Mouse (Mus musculus) left cerebral cortex, postnatal 25 days (tissue): ENCODE results near the gene Rab11fip2. TPM values are rescaled to one million over a fixed set of nuclear protein-coding genes. Genes with fewer than 3 reads are reported as not detected.

Experiments
- DNase-seq, 2 experiments: peaks; one replicate each; pipeline ENCODE4 v3.0.0; 2022; ENCODE audit warnings: low spot score in 2 of 2, mixed read lengths in 1 of 2
- intact Hi-C: fragments of 180-260 bp; cut with DNase I; formaldehyde crosslinking; loops from one replicate; pipeline ENCODE4 v1.15.1; 2025
- total RNA-seq, 2 experiments: library from RNA; stranded (reverse); gene quantifications; 2 replicates each; pipeline ENCODE4 v1.2.3; 2021

Gene Rab11fip2
- 10 to 100 TPM; 72.3 to 75.3 TPM for total RNA-seq

GRCm38 (mm10) chr19:59943322-59943871, at the start of gene Rab11fip2:
Gene Rab11fip2 (minus strand): TSS chr19:59943654.
- DNase-seq, result peak; percentile 84 to 88

DNA sequence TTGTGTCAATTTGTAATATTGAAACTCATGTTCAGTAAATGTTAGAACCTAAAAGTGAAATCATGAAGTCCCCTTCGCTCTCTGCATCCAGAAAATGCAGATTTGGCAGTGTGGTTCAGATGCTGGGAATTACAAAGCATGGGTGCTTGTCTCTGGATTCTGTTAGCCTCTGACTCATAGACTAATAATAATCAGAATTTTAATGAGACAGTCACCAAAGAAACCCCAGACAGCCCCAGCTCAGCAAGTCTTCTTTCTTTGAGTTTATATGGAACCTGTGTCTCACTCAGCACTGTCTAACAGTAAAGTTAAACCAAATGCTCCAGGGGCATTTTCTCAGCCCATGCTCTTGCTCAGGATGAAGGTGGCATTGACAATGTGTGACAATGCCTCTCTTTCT, 38.1 kb upstream of the Rab11fip2 start:
- no peak for DNase-seq
- intact Hi-C loops, result no loop called here

More at GRCm38 (mm10) chr19:59943322-59943871, at the start of gene Rab11fip2:
- intact Hi-C loops, result loop anchor here (2.0 to 5.0 kb wide), 3 partner anchors 199 to 487 kb away; partner anchors contain the start of gene Fam204a

DNA sequence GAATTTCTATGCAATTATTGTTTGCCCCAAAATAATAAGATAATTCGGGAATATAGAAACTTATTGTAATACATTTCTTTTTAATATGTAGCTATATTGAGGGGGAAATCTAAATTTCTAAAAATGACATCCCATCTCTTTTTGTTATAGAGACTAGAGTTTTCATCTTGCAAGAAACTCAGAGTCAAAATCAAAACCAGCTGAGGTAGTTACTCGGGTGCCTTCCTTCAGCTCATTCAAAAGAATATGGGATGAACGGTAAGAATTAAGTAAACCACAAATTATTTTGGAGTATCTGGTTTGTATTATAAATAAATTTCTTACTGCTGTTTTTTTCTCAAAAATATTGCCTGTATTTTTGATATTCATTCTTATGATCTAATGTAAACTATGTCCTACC, 11.5 kb upstream of the Rab11fip2 start:
- intact Hi-C loops, result no loop called here
- no peak for DNase-seq

DNA sequence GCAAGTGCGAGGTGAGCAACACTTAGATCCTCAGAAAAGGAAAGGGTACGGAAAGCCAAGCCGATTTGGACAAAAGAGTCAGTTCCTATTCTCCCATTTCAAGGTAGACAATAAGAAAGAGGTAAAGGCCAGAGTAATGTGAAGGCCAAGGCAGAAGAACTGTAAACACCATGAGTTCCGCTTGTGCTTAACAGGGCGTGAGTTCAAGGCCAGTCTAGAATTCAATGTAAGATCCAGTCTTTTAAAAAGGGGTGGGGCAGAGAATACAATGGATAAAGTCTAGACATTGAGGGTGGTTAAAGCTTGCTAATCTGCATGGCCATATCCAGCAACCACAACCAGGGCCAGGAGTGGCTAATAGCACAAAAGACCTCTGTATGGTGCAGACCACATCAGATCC, 6.3 kb upstream of the Rab11fip2 start:
- intact Hi-C loops, result no loop called here
- no peak for DNase-seq

DNA sequence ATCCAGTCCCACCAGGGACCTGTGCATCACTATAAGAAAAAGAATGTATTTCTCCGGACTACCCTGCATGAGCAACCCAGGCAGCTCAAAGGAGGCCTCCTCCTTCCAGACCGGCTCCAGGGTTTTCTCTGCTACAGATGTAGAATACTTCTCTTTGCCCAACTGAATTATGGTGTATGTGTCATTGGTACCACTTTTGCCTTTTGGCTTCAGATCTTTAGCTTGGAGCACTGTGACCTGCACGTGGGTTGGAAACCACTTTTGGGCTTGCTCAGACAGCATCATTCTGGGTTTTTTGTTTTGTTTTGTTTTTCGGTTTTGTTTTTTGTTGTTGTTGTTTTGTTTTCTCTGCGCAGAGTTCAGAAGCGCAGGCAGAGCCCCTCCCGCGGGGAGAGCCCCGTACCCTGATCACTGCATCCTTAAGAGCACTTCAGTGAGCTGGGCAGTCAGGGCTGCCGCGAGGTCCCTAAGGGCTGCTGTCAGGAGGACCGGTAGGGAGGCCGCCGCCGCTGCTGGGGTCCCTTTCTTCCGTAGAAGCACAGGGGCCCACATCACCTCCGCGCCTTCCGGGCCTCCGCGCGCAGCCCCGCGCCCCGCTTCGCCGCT, 635 bp downstream of the Rab11fip2 start:
- DNase-seq, result peak in 1 of 2 experiments; percentile 26
- intact Hi-C loops, result loop anchor here (2.0 to 5.0 kb wide), 3 partner anchors 199 to 486 kb away; partner anchors contain the start of gene Fam204a

- intact Hi-C loops, result loop anchor here (5.0 kb wide), 1 partner anchor 203 kb away; no protein-coding TSS in a partner anchor
- DNase-seq, result peak in 1 of 2 experiments; percentile 12
Measured at GRCm38 (mm10) chr19:59939711-59940110, 3.7 kb downstream of the Rab11fip2 start.

DNA sequence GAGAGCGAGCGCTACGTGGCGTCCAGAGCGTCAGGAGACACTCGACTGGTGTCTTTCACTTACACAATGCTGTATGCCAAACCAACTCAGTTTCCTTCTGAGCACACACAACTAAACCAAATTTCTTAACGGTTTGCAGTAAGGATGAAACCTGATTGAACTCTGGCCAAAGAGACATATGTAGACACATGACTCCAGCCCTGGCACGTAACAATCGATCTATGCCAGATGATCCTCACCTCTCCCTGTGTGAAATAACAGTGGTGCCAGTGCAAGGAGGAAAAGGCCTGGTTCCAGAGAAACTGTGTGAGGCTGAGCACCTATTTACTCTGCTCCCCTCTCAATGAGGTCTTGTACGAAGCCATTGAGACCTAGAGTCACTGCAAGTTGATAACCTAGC, 11.4 kb downstream of the Rab11fip2 start:
- intact Hi-C loops, result no loop called here
- no peak for DNase-seq

- DNase-seq, result no peak
- intact Hi-C loops, result no loop called here
Measured at GRCm38 (mm10) chr19:59928672-59929071, 14.8 kb downstream of the Rab11fip2 start.

- no peak for DNase-seq
- intact Hi-C loops, result no loop called here
Measured at GRCm38 (mm10) chr19:59926125-59926524, 17.3 kb downstream of the Rab11fip2 start.

- DNase-seq, result no peak
Measured at GRCm38 (mm10) chr19:59920846-59921245, 22.6 kb downstream of the Rab11fip2 start.

DNA sequence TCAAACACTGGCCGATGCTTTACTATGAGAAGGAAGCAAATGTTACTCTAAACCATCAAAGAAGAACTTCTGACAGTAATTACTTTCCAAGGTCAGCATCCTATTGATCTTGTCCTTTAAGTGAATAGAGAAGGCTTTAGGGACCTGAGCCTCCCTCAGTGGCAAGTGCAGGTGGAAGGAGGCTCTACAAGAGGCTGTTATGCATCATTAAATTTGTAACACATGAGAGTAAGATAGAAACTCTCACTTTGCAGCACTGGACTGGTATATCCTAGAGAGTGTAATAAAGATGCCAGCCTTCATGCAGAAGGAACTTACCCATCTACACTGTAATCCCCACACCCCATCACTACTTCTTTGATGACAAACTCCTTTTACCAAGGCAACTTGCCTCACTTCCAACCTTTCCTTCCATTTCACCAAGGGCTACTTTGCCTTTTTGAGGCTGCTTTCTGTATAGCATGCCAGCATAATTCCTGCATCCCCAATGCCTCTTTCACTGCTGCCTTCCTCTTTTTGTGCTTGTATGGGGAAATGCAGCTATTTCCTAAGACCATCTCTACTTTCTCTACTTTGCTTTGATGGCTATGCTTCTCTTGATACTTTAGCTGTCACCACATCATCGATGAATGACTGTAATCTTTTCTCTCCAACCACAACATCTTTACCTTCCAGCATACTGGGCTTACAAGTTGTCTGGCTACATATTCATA, 25.4 kb downstream of the Rab11fip2 start:
- DNase-seq, result no peak
- intact Hi-C loops, result no loop called here

More at GRCm38 (mm10) chr19:59920846-59921245, 22.6 kb downstream of the Rab11fip2 start:
- intact Hi-C loops, result no loop called here

- intact Hi-C loops, result no loop called here
Measured at GRCm38 (mm10) chr19:59911554-59911953, 31.9 kb downstream of the Rab11fip2 start.

DNA sequence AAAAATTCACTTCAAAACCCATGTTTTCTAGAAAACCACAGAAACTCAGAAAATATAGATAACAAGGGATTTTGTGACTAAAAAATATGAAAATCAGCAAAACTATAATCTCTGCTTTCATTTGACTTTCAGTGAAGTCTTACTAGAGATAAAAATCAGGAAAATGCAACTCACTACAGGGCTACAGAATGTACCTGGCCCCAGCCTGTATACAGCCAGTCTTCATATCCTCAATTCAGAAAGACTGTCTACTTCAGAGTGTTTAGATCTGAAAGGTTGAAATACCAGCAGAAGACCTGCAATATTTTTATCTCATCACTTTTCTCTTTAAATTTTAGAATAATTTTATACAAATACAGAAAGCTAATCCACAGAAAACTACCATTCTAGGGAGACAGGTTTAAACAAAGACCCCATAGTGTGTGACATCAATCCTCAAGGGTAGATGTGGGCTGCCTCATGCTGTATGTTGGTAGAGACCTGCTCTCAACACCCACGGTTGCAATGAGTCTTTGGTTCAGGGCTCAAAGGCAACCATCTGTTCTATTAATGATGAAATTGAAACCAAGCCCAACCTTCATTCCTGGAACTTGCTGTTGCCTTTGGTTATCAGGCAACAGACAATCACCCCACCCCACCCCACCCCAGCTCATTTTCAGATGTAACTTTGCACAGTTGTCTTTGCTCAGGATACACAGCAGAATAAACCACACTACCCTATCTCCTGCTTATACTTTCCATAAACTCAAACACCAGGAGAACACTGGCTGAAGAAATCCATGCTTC, 38.0 kb downstream of the Rab11fip2 start:
- intact Hi-C loops, result no loop called here
- no peak for DNase-seq

More at GRCm38 (mm10) chr19:59911554-59911953, 31.9 kb downstream of the Rab11fip2 start:
- DNase-seq, result no peak

DNA sequence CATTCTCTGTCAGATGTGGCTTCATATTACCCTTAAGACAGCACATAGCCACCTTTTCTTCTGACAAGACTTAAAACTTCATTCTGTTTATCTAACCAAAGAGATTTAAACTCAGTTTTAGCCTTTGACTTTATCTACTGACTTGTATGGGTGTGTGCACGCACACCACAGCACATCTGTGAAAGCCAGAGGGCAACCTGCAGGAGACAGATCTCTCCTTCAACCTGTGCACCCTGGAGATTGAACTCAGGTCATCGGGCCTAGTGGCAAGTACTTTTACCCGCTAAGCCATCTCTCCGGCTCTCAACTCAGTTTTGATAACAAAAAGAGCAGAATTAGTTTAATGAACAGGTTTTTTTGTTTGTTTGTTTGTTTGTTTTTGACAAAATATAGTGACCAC, 43.5 kb downstream of the Rab11fip2 start:
- DNase-seq, result no peak

DNA sequence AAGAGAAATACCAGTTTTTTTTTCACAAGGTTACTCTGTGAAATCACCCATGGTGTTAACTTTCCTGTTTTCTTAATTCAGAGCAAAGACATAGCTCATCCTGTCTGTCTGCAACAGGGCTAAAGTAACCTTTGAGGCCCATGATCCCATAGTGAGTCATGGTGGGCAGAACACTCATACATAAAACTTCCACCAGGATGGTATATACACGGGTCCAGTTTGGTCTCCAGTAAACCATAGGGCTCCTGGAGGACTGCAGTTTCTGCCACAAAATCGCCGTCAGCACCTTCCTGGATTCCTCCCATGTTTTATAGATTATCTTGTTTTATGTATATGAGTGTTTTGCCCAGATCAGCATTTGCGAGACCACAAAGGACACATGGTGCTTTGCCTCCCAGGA, 45.2 kb downstream of the Rab11fip2 start:
- intact Hi-C loops, result no loop called here

More for the DNA sequence above, 43.5 kb downstream of the Rab11fip2 start:
- intact Hi-C loops, result no loop called here

GRCm38 (mm10) chr19:59889383-59889782, 54.1 kb downstream of the Rab11fip2 start:
- DNase-seq, result no peak
- intact Hi-C loops, result no loop called here

More for the DNA sequence above, 45.2 kb downstream of the Rab11fip2 start:
- DNase-seq, result no peak

- intact Hi-C loops, result no loop called here
- no peak for DNase-seq
Measured at GRCm38 (mm10) chr19:59888846-59889245, 54.6 kb downstream of the Rab11fip2 start.

DNA sequence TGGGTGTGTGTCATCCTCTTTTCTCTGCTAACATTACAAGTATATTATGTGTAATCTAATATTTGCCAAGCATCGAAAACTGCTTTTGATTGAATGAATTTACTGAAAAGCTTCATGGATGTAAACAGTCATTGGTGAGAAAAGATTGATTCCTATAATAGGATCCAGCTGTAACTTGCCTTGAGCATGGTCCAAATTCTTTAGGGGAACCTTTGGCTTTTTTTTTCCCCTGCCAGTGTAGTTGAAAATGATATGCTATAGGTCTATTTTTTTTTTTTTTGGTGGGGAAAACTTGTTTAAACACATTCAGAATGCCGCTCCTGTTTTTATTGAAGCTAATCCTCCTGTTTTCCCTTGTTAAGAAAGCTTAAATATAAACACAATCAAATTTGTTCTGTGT, 55.6 kb downstream of the Rab11fip2 start:
- DNase-seq, result no peak

GRCm38 (mm10) chr19:59885301-59885700, 58.2 kb downstream of the Rab11fip2 start:
- peak; percentile 13 to 73 for DNase-seq
- intact Hi-C loops, result no loop called here

More for the DNA sequence above, 55.6 kb downstream of the Rab11fip2 start:
- intact Hi-C loops, result no loop called here

DNA sequence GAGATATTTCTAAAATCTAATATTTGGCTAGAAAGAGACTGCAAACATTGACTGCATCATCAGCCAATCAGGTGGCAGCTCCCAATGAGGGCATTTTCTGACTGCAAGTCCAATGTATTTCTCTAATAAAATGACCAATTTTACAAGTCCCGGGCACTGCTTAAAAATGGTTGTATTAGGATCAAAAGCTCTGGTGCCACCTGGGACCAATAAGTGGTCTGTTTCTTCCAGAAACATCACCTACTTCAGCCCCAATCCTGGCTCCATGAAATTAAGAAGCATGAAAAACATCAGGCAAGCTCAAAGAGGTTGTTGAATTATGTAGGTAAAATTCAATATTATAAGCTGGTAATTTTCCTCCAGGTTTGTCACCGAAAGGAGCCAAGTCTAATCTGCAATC, 66.2 kb downstream of the Rab11fip2 start:
- intact Hi-C loops, result no loop called here
- no peak for DNase-seq
